Mouse (Mus musculus) forebrain, embryonic 16.5 days (tissue): ENCODE data around the gene Gtf2a1. TPM values are rescaled to one million over a fixed set of nuclear protein-coding genes. Genes with fewer than 3 reads are reported as not detected.

Source experiments
- ATAC-seq: fragments of 200-750 bp; cut with Nextera tagmentation; 2 replicates; pipeline ENCODE4 v1.8.0; 2017; ENCODE audit warnings: mild to moderate bottlenecking, moderate library complexity
- H3K27ac ChIP-seq: fragments of 300-500 bp; sonication (generic); 2 replicates; pipeline ENCODE4 v1.5.1; 2014; ENCODE audit warnings: low read length, control low read depth
- H3K27me3 ChIP-seq: fragments of 300-500 bp; sonication (generic); replicated peaks from 2 replicates; pipeline ENCODE4 v1.6.1; 2014; ENCODE audit warnings: low read length; ENCODE audit not compliant: control insufficient read depth, insufficient read depth
- H3K36me3 ChIP-seq: fragments of 300-500 bp; sonication (generic); 2 replicates; pipeline ENCODE4 v1.6.1; 2014; ENCODE audit not compliant: control insufficient read depth, insufficient read depth
- H3K4me1 ChIP-seq: fragments of 300-500 bp; sonication (generic); replicated peaks from 2 replicates; pipeline ENCODE4 v1.6.1; 2014; ENCODE audit warnings: low read length; ENCODE audit not compliant: control insufficient read depth, insufficient read depth
- H3K4me2 ChIP-seq: fragments of 300-500 bp; sonication (generic); 2 replicates; pipeline ENCODE4 v1.6.1; 2014; ENCODE audit warnings: mild to moderate bottlenecking, low read length, control low read depth
- H3K4me3 ChIP-seq: fragments of 300-500 bp; sonication (generic); replicated peaks from 2 replicates; pipeline ENCODE4 v1.5.1; 2014; ENCODE audit warnings: mild to moderate bottlenecking, low read length, control low read depth
- H3K9ac ChIP-seq: fragments of 300-500 bp; sonication (generic); replicated peaks from 2 replicates; pipeline ENCODE4 v1.6.1; 2014; ENCODE audit warnings: low read depth, low read length, control low read depth
- H3K9me3 ChIP-seq: fragments of 300-500 bp; sonication (generic); 2 replicates; pipeline ENCODE4 v1.6.1; 2016; ENCODE audit warnings: low read length; ENCODE audit not compliant: control insufficient read depth
- WGBS: fragments of 180-500 bp; shearing (Covaris S2); extraction: QIAGEN DNeasy Blood & Tissue Kit; methylation state at CpG from one replicate; pipeline ENCODE4 v1.1.7; 2014; 5-methylcytosine and 5-hydroxymethylcytosine counted together
- polyA plus RNA-seq: library from polyadenylated mRNA; unstranded; fragments of >200 nt; fragmentation: Nextera tagmentation; extraction: Ambion mirVana; gene quantifications from 2 replicates; pipeline ENCODE4 v1.2.1, GENCODE M21; 2015

Gene Gtf2a1
- polyA plus RNA-seq = 77.2 and 85.5 TPM in 2 replicates

- H3K4me1 ChIP-seq = peaks cover 12% of the 10 kb centered on the region
- peak within 1 kb of the TSS; percentile 74 for H3K4me2 ChIP-seq
- 1% methylated on average over 59 of the region's 99 CpGs for WGBS
- peak within 1 kb of the TSS; percentile 100 for H3K9ac ChIP-seq
- H3K27me3 ChIP-seq = no peaks in the 10 kb centered on the region
- H3K36me3 ChIP-seq = peaks cover 4% of the 10 kb centered on the region; the same call in 1 of the 2 replicates
- H3K4me3 ChIP-seq = peak within 1 kb of the TSS; percentile 84
- peak; percentile 77 for ATAC-seq
- H3K27ac ChIP-seq = peak within 1 kb of the TSS; percentile 100
- no peaks in the 10 kb centered on the region for H3K9me3 ChIP-seq
Observed at GRCm38 (mm10) chr12:91589847-91590690, at the start of gene Gtf2a1. Gene Gtf2a1 (minus strand): TSS chr12:91590487.

GRCm38 (mm10) chr12:91638351-91638750 lies 48.1 kb upstream of the Gtf2a1 start:
- no peak for ATAC-seq
- H3K36me3 ChIP-seq = no peaks in the 10 kb centered on the region
- no peaks in the 10 kb centered on the region for H3K9me3 ChIP-seq
- no peak overlapping the region for H3K4me2 ChIP-seq
- H3K27ac ChIP-seq = no peak overlapping the region
- peaks cover 21% of the 10 kb centered on the region for H3K4me1 ChIP-seq
- 78% methylated on average over 3 of the region's 3 CpGs for WGBS
- no peaks in the 10 kb centered on the region for H3K27me3 ChIP-seq
- H3K9ac ChIP-seq = no peak overlapping the region
- H3K4me3 ChIP-seq = no peak overlapping the region

GRCm38 (mm10) chr12:91637136-91637909 lies 47.0 kb upstream of the Gtf2a1 start:
- H3K9ac ChIP-seq = no peak overlapping the region
- no peaks in the 10 kb centered on the region for H3K36me3 ChIP-seq
- H3K27me3 ChIP-seq = no peaks in the 10 kb centered on the region
- 80% methylated on average over 12 of the region's 12 CpGs for WGBS
- H3K9me3 ChIP-seq = no peaks in the 10 kb centered on the region
- peaks cover 13% of the 10 kb centered on the region for H3K4me1 ChIP-seq
- ATAC-seq = no peak
- H3K4me2 ChIP-seq = no peak overlapping the region
- H3K27ac ChIP-seq = no peak overlapping the region
- no peak overlapping the region for H3K4me3 ChIP-seq

- H3K9ac ChIP-seq = no peak overlapping the region
- H3K27ac ChIP-seq = no peak overlapping the region
- H3K36me3 ChIP-seq = no peaks in the 10 kb centered on the region
- H3K4me1 ChIP-seq = no peaks in the 10 kb centered on the region
- WGBS = 72% methylated on average over 5 of the region's 5 CpGs
- no peak overlapping the region for H3K4me2 ChIP-seq
- no peak for ATAC-seq
- H3K27me3 ChIP-seq = no peaks in the 10 kb centered on the region
- H3K9me3 ChIP-seq = no peaks in the 10 kb centered on the region
- H3K4me3 ChIP-seq = no peak overlapping the region
Observed at GRCm38 (mm10) chr12:91626482-91626881, 36.2 kb upstream of the Gtf2a1 start.

GRCm38 (mm10) chr12:91625013-91625412 lies 34.7 kb upstream of the Gtf2a1 start:
- Histone ChIP-seq H3K27ac (no peak overlapping the region), H3K9ac (no peak overlapping the region), H3K4me2 (no peak overlapping the region), H3K36me3 (no peaks in the 10 kb centered on the region), H3K27me3 (no peaks in the 10 kb centered on the region), H3K9me3 (no peaks in the 10 kb centered on the region), H3K4me3 (no peak overlapping the region), H3K4me1 (no peaks in the 10 kb centered on the region)
- no peak for ATAC-seq
- WGBS = 91% methylated on average over 1 of the region's 1 CpGs

GRCm38 (mm10) chr12:91609425-91609824 lies 19.1 kb upstream of the Gtf2a1 start:
- 53% methylated on average over 5 of the region's 5 CpGs for WGBS
- Histone ChIP-seq H3K4me1 (no peaks in the 10 kb centered on the region), H3K4me3 (no peak overlapping the region), H3K9ac (no peak overlapping the region), H3K9me3 (no peaks in the 10 kb centered on the region), H3K4me2 (no peak overlapping the region), H3K36me3 (no peaks in the 10 kb centered on the region), H3K27ac (no peak overlapping the region), H3K27me3 (no peaks in the 10 kb centered on the region)
- no peak for ATAC-seq

- WGBS = 28% methylated on average over 7 of the region's 7 CpGs
- no peak overlapping the region for H3K9ac ChIP-seq
- no peak for ATAC-seq
- H3K27ac ChIP-seq = no peak overlapping the region
- no peak overlapping the region for H3K4me2 ChIP-seq
- H3K36me3 ChIP-seq = no peaks in the 10 kb centered on the region
- no peak overlapping the region for H3K4me3 ChIP-seq
- no peaks in the 10 kb centered on the region for H3K9me3 ChIP-seq
- H3K4me1 ChIP-seq = no peaks in the 10 kb centered on the region
- no peaks in the 10 kb centered on the region for H3K27me3 ChIP-seq
Observed at GRCm38 (mm10) chr12:91607678-91608077, 17.4 kb upstream of the Gtf2a1 start.

GRCm38 (mm10) chr12:91606651-91607050 lies 16.4 kb upstream of the Gtf2a1 start:
- H3K4me1 ChIP-seq = no peaks in the 10 kb centered on the region
- WGBS = 83% methylated on average over 13 of the region's 13 CpGs
- H3K36me3 ChIP-seq = no peaks in the 10 kb centered on the region
- H3K9ac ChIP-seq = no peak overlapping the region
- H3K4me2 ChIP-seq = no peak overlapping the region
- no peak for ATAC-seq
- no peak overlapping the region for H3K4me3 ChIP-seq
- no peaks in the 10 kb centered on the region for H3K27me3 ChIP-seq
- no peaks in the 10 kb centered on the region for H3K9me3 ChIP-seq
- no peak overlapping the region for H3K27ac ChIP-seq

GRCm38 (mm10) chr12:91604600-91604999 lies 14.3 kb upstream of the Gtf2a1 start:
- Histone ChIP-seq H3K9ac (no peak overlapping the region), H3K4me2 (no peak overlapping the region), H3K27ac (no peak overlapping the region), H3K36me3 (no peaks in the 10 kb centered on the region), H3K9me3 (no peaks in the 10 kb centered on the region), H3K4me1 (no peaks in the 10 kb centered on the region), H3K27me3 (no peaks in the 10 kb centered on the region), H3K4me3 (no peak overlapping the region)
- 77% methylated on average over 6 of the region's 6 CpGs for WGBS
- ATAC-seq = no peak
